Mouse (Mus musculus): ENCODE results near the gene Usp3.

The Usp3 gene

DNA sequence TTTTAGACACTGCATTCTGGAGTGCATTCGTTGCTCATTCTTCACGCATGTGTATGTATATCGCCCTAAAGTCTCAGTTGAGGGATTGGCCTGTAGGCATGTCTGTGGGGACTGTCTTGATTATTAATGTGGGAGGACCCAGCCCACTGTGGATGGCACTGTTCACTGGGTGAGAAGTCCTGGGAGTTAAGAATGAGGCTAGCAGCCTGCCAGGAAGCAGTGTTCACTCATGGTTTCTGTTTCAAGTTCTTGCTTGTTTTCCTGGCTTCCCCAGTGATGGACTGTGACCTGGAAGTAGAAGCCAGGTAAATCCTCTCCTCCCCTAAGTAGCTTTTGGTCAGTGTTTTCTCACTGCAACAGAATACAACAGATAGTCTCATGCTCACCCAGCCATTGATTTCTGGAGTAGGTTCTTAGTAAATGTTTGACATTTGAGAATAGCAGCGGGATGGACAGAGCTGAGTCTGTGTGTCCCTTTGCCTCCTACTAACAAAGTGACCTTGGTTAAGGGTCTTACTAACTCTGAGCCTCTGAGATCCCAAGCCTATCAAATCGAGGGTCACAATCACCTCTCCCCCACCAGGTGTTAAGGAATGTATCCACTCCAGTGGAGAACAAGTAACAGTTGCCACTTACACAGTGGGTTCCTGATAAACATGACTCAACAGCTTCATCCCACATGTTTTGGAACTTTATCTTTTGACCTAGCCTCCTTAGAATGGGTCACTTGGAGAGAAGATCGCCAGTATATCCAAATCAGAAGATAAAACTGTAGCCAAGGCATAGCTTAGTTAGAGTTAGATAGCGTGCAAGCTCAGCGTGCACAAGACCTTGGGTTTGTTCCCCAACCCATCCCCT is 11.6 kb upstream of the Usp3 start:
- no peak for DNase-seq (ENCODE audit: low read depth in 1 of 2, low spot score in 2 of 2)

DNA sequence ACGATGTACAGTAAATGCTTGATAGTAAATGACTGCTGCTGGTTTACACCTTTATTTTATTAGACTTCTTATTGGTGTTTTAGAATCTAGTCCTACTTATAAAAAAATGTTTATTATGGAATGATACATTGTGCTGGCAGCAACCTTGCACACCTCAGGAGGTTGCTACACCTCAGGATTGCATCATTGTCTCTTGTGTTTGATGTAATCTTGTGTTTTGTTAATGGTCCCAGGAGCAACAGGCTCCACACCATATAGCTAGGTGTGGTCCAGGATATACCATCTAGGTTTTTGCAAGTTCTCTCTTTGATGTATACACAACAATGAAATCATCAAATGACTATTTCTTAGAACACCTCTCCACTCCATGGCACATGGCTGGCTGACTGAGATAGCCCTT is 11.0 kb upstream of the Usp3 start:
- no peak for DNase-seq (ENCODE audit: low read depth in 1 of 2, low spot score in 2 of 2)

DNA sequence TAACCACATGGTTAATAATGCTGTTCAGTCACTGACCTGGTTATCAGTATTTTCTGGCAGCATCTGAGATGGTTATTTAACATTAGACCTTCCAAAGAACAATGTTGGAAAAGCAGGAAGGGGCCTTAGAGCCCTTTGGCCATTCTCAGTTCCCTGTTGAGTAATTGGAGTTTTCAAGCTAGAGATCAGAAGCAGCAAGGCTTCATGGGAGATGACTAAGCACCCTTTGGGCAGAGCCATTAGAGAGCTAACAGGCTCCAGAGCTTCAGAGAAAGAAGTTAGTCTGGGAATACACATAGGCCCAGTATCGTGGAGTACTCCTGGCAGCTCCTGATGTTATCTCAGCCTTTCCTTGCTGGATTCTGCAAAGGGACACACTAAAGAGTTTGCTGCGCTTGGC is 8.1 kb upstream of the Usp3 start:
- no peak for DNase-seq (ENCODE audit: low read depth in 1 of 2, low spot score in 2 of 2)

DNA sequence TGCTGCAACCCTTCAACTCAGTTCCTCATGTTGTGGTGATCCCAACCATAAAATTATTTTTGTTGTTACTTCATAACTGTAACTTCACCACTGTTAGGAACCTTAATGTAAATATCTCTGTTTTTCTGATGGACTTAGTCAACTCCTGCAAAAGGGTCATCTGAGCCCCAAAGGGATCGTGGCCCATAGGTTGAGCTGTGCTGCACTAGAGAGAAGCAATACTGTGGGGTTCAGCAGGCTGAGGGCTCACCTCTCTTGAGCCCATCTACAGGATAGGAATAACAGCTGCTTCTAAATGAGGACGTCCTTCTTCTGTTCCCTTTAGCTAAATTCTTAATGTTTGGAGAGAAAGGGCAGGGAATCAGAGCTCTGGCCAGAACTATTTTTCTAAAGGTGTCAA is 7.6 kb upstream of the Usp3 start:
- DNase-seq (ENCODE audit: low read depth in 1 of 2, low spot score in 2 of 2), result no peak

DNA sequence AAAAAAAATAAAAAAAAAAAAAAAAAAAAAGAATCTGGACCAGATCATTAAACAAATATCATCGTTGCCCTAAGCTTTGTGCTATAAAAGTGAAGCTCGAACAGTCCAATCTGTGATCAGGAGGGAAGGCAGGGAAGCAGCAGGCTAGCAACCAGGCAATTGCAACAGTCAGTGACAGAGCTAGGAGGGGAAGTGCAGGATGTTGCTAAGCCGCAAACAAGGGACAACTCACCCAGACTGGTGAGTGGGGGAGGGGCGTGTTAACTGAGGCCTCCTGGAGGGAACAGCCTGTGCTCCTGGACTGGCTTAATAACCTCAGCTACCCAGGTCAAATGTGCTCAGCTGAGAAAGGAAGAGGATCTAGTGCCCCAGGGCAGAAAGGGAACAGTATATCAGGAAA is 6.6 kb upstream of the Usp3 start:
- peak; percentile 80 to 85 for DNase-seq (ENCODE audit: low read depth in 1 of 2, low spot score in 2 of 2)

DNA sequence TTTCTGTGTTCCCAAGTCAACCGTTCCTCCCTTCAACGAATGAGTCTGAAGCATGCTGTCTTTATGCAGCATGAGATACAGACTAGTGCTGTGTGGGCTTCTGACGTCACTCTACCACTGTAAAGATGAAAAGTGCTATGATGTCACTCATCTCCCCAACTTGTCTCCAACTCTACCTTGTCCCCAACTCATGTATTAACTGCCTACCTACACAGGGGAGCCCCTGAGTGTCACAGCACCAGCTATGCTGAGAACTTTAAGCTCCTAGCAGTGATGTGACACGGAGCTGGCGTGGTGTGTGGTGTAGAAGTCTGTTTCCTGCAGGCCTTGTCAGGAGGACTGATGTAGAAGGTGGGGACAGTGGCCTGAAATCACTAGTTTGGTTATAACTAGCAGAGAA is 5.7 kb upstream of the Usp3 start:
- no peak for DNase-seq (ENCODE audit: low read depth in 1 of 2, low spot score in 2 of 2)

DNA sequence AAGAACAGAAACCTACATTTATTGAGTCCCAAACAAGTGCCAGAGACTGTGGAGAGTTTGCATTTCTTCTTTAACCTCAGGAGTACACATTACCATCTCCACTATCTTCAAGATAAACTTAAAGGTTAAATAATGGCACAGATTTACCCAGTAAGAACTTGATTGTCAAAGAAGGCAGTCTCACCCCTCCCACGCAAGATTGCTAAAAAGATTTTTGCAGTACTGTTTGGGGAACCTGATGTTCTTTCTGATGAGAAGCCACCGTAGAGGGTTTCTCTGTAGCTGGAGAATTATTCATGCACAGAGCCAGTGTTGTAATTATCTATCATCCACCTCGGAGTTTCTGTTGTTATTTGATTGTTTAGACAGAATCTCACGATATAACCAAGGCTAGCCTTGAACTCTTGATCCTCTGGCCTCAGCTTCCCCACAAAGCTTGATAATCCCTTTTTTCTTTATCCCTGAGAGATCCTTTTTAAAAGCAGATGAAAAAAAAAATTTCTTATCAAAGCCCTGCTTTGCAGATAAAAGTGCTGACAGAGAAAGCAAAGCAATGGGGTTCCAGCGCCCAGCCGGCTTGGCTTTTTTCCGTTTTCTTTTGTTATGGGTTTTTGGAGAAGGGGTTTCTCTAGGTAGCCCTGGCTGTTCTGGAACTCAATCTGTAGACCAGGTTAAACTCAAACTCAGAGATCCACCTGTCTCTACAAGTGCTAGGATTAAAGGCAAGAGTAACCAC is 4.7 kb upstream of the Usp3 start:
- no peak for DNase-seq (ENCODE audit: low read depth in 1 of 2, low spot score in 2 of 2)

DNA sequence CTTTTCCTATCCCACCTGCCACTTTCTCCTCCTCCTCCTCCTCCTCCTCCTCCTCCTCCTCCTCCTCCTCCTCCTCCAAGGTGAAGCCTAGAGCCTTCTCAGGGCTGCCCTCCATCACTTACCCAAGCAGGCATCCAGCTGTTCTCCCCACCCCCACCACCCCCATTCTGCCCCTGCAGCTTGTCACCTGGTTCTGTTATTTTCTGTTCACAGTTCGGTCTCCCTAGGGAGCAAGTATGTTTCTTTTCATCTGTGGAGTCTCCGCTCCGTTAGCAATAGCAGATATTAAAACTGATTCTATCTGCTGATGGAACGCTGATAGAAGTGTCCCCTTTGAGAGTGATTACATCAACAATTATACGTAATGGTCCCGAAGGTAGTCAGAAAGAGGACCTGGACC is 4.1 kb upstream of the Usp3 start:
- DNase-seq (ENCODE audit: low read depth in 1 of 2, low spot score in 2 of 2), result no peak

DNA sequence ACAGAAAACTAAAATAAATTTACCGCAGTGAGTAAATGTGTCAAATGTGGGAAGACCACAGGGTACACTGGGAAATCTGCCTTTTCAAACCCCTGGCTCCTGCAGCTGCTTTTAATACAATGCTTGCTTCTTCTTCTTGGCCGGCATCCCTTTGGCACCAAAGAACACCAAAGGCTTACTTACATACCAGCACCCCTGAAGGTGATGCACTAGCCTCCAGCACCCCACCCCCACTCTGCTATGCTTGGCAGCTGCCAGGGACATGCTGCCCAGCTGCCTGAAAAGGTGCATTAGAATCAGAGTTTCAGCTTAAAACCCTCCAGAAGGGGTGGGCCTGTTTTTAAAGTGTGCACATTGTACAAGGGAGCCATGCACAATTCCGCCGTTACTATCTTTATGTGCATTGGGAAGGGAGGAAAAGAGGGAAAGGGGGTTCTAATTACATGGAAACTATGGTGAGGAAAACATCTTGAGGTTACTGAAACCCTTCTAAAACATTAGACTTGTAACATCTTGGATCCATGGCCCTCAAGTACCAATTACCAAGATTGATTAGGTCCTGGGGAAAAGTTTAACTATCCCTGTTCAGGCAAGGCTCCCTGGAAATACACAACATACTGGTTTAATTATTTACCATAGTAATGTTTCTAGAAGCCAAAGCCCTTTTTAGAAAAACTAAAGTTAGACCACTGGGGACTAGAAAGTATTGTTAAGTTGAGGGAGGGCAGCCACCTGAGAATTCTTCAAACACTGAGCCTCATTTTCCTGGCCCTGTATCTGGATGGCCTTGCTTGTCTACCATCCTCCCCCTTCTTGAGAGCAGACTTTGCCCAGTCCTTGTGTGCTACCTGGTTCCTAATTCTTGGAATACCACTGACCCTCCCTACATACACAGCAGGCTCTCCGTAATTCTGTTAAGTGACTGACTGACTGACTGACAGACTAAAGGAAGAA is 3.1 kb upstream of the Usp3 start:
- DNase-seq (ENCODE audit: low read depth in 1 of 2, low spot score in 2 of 2), result no peak

DNA sequence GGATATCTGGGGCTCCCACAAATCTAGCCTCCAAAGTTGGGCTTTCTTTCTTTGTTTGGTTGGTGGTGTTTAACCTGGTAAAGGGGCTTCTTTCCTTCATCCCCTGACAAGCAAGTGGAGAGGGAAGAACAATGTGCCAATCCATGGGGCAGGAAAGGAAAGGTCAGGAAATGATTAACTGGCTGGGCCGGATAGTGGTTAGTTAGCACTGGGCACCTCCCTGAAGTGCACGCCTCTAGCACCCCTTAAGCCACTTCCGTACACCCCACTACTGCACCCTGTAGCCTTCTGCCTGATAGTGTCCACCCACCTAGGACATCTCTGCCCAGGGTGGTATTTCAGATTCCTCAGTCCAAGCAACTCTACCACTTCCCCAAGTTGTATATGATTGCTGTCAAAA is 1.1 kb upstream of the Usp3 start:
- no peak for DNase-seq (ENCODE audit: low read depth in 1 of 2, low spot score in 2 of 2)

DNA sequence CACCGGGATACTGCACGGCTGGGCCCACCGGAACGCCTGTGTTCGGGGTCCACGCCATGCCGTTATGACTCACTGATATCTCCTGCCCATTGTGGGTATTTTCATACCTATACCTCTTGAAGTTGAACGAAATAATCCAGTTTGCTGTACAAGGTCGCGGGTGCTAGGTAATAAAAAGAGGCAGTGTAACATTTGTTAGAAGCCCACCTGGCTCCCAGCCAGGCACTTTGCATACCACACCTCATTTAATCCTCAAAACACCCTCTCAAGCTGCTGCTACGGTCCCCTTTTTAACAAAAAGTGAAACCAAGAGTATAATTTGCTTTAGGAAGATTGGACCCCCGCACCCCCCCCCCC is 649 bp upstream of the Usp3 start:
- DNase-seq (ENCODE audit: low read depth in 1 of 2, low spot score in 2 of 2), result no peak

DNA sequence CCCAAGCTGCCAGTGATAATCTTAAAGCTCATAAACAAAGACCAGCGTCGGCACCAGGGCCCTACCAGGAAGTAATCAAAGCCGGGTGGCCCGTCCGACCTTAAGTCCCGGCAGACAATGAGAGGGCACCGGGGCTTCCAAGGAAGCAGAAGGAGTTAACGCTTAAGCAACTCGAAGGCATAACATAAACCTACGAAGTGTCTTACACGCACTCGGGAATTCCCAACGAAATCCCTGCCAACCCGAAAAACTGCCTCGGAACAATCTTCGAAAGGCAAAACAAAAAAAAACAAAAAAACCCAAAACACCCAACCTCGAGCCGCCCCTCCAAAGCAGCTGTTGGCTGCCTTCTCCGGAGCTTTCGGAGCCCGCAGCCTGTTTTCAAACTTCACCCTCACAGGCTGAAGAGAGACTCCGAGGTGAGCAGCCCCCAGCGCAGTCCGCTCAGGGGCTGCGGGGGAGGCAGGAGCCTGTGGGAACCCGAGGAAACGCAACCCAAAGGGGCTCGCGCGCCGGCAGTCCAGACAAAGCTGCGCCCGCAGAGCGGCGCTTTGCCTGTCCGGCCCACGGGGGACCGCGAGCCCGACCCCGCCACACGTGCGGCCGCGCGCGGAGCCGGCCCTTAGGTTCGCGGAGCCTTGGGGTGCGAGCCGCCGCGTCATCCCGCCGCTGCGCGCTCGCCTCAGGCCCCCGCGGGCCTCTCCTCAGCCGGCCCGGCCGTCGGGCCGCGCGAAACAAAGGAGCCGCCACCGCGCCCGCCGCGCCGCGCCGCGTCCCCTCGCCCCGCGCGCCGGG is 894 bp downstream of the Usp3 start:
- no peak for DNase-seq (ENCODE audit: low read depth in 1 of 2, low spot score in 2 of 2)

DNA sequence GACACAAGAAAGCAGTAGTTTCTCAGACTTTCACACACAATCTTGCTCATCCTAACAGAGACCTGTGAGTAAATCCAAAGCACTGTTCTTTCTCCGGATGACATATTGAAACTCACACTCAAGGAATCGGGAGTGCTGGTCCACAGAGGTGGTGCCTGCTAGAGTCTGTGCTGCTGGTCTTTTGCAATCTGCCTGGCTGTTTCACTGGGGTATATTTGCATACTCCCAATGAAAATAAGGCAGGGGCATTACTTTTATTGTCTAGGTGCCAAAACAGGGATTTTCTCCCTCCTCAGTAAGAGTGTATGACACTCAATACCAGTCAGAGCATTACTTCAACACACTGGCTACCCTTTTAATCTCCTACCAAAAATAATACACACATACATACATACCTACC is 2.9 kb downstream of the Usp3 start:
- no peak for DNase-seq (ENCODE audit: low read depth in 1 of 2, low spot score in 2 of 2)

DNA sequence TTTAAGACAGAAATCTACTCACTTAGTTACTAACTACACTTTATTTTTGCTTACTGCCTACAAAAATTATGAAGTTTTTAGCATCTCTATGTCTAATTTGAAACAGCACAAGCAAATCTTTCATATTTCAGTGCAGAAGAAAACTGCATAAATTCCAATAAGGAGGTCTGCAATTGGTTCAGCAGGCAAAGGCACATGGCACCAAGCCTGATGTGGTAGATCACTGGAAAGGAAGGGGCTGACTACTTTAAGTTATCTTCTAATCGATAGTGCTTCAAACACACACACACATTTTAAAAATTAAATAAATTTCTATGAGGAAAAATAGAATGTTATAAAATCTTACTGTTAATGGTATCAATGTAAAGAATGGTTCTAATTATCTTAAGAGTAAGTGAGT is 5.9 kb downstream of the Usp3 start:
- DNase-seq (ENCODE audit: low read depth in 1 of 2, low spot score in 2 of 2), result no peak

DNA sequence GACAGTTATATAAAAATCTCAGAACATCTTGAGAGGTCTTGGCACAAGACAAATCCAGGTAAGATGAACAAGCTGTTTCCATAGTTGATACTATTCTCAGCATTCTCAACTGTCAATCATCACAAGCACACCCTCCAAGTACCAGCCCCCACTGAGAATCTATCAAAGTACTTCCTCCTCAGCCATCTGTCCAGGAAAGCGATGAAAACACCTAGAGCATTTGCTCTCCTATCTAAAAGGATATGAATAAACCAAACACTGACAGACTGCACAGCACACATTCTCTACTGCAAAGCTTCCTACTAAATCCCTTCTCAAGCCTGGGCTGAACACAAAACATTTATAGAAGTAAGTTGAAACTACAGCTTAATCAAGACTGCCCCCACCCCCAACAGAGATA is 6.4 kb downstream of the Usp3 start:
- DNase-seq (ENCODE audit: low read depth in 1 of 2, low spot score in 2 of 2), result no peak

DNA sequence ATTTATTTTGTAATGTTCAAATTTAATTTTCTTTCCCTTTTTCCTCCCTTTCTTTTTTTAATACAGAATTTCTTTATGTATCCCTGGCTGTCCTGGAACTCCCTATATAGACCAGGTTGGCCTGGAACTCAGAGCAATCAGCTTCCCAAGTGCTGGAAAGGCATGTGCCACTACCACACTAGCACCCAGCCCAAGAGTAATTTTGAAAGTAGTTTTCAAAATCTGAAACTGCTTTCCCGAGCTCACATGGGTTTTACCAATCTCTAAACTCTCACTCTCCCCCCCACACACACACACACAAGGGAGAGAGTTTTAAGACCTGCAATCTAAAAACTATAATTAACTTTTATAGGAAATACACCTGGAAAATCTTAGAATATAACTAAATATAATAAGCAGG is 7.8 kb downstream of the Usp3 start:
- no peak for DNase-seq (ENCODE audit: low read depth in 1 of 2, low spot score in 2 of 2)

DNA sequence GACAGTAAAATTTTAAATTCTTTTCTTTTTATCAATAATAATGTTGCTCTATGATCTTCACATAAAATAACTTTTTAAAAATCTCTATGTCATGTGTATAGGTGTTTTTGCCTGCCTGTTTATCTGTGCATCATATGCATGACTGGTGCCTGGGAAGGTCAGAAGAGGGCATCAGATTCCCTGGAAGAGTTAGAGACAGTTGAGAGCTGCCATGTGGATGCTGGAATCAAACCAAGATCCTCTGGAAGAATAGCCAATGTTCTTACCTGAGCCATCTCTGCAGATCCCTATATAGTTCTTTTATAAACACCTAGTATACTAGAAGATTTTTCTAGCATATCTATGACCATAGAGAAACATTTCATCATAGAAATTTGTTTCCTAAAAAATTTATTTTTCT is 8.8 kb downstream of the Usp3 start:
- DNase-seq (ENCODE audit: low read depth in 1 of 2, low spot score in 2 of 2), result no peak

DNA sequence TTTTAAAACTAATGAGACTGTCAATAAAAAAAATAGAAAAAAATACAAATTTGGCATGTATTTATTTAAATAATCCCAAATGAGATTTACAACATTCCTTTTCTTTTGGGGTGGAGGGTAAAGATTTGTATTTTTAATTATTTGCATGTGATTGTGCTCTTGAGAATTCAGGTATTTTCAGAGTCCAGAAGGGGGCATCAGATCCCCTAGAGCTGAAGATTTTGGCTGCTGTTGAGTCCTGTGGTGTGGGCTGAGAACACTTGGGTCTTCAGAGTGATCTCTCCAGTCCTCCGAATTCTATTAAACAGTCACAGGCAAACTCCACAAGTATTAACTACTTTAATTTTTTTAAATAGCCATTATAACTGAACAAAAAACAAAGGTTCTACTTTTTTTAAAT is 9.7 kb downstream of the Usp3 start:
- DNase-seq (ENCODE audit: low read depth in 1 of 2, low spot score in 2 of 2), result no peak

DNA sequence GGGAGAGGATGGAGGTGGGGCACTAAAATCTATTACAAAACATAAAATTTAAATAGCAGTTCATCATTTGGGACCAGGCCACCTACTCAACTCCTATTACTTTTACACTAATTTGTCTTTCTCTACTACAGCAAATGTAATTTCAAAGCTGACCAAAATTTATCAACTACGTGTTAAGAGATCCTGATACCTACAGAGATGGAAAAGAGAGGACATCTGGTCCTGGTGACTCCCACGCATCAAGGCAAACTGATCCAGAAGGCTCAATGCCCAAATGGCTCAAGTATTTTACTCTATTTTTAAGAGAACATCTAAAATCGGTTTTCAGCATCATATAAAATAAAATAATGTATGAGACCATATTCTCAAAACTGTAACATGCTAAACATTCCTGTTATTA is 11.2 kb downstream of the Usp3 start:
- no peak for DNase-seq (ENCODE audit: low read depth in 1 of 2, low spot score in 2 of 2)

DNA sequence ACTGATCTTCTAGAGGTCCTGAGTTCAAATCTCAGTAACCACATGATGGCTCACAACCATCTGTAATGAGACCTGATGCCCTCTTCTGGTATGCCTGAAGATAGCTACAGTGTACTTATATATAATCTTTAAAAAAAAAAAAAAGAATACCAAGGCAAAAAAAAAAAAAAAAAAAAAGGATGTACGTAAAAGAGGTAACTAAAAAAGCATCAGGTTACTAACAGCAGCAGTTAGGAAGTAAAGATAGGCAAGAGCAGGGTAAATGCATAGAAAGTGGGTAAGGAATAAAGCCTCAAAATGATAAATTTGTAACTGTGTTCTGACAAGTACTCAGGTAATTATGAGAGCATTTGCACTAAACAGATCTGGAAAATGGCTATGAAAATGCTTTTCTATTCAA is 12.2 kb downstream of the Usp3 start:
- no peak for DNase-seq (ENCODE audit: low read depth in 1 of 2, low spot score in 2 of 2)

DNA sequence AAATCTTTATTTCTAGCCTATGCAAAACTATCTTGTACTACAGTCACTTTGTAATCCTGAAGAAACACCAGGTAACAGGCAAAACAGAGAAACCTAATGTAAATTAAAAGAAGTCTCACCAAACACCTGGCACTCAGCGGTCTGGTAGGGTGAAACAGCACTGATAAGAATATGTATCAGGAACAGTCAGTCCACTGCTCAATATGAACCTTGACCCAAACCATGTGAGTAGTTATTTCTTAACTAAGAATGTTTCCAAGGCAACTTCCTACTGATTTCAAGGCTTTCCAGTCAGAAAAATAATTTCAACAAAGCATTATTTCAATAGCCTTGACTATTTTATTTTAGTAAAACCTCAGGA is 17.1 kb downstream of the Usp3 start:
- no peak for DNase-seq (ENCODE audit: low read depth in 1 of 2, low spot score in 2 of 2)

Data from monocyte, adult 2 months (primary cell).